Mouse (Mus musculus) C2C12 (cell line): ENCODE measurements around the gene Rorb.

Source experiments
- CEBPB ChIP-seq: IDR thresholded peaks from one replicate; pipeline ENCODE4 v1.6.1; 2011; ENCODE audit warnings: low read depth, mild to moderate bottlenecking, control low read depth, moderate library complexity
- CTCF ChIP-seq: IDR thresholded peaks from one replicate; pipeline ENCODE4 v1.5.1; 2011; ENCODE audit not compliant: control insufficient read depth, insufficient read depth, insufficient read length
- FOSL1 ChIP-seq: IDR thresholded peaks from one replicate; pipeline ENCODE4 v1.8.0; 2011; ENCODE audit warnings: mild to moderate bottlenecking, low read length; ENCODE audit not compliant: poor library complexity, insufficient read depth, severe bottlenecking
- MYOG ChIP-seq: IDR thresholded peaks from one replicate; pipeline ENCODE4 v1.6.1; 2011; ENCODE audit not compliant: control insufficient read depth, insufficient read length; ENCODE audit errors: extremely low read depth

DNA sequence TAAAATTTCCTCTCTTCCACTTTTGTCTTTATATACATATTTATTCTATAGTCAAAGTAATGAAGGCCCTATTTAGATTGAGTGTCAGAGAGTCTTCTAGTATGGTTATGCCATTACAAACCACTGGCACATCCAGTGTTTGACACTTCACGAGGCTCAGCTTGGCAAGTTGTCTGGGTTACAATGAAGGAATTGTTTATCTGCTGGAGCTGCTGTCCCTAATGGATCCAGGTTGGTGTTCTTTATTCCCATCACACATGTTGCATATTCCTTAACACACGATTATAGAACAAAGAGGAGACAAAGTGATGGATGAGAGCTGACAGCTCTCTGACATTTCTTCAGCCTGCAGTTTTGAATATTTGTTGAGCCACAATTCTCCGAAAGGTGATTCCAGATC lies 77.0 kb downstream of the Rorb start:
- TF ChIP-seq CTCF = no peak
- no peak for TF ChIP-seq FOSL1
- no peak for TF ChIP-seq CEBPB
- TF ChIP-seq MYOG = no peak
